Mouse (Mus musculus) midbrain, embryonic 14.5 days (tissue): ENCODE data around the gene Cyfip2. TPM values are rescaled to one million over a fixed set of nuclear protein-coding genes. Genes with fewer than 3 reads are reported as not detected.
A peak's percentile ranks its signal among the peaks of the same experiment; 100 is the strongest.

Source experiments
- ATAC-seq: fragments of 200-750 bp; cut with Nextera tagmentation; 2 replicates; pipeline ENCODE4 v1.8.0; 2017; ENCODE audit warnings: moderate number of reproducible peaks, moderate library complexity; ENCODE audit not compliant: low FRiP score, low TSS enrichment
- DNase-seq: peaks from one replicate; pipeline ENCODE4 v3.0.0-alpha.2; 2015
- H3K27ac ChIP-seq: fragments of 300-500 bp; sonication (generic); replicated peaks from 2 replicates; pipeline ENCODE4 v1.5.1; 2014; ENCODE audit warnings: mild to moderate bottlenecking, low read depth, low read length, moderate library complexity
- H3K27me3 ChIP-seq: fragments of 300-500 bp; sonication (generic); 2 replicates; pipeline ENCODE4 v1.6.1; 2014; ENCODE audit warnings: low read length, control low read depth, mixed read lengths; ENCODE audit not compliant: control insufficient read depth, insufficient read depth
- H3K36me3 ChIP-seq: fragments of 300-500 bp; sonication (generic); 2 replicates; pipeline ENCODE4 v1.6.1; 2014; ENCODE audit warnings: low read length, control low read depth; ENCODE audit not compliant: control insufficient read depth, insufficient read depth
- H3K4me1 ChIP-seq: fragments of 300-500 bp; sonication (generic); 2 replicates; pipeline ENCODE4 v1.6.1; 2014; ENCODE audit warnings: mild to moderate bottlenecking, antibody characterized with exemption, low read length, control low read depth; ENCODE audit not compliant: control insufficient read depth, insufficient read depth
- H3K4me2 ChIP-seq: fragments of 300-500 bp; sonication (generic); 2 replicates; pipeline ENCODE4 v1.6.1; 2014; ENCODE audit warnings: mild to moderate bottlenecking, low read length, moderate library complexity
- H3K4me3 ChIP-seq: fragments of 300-500 bp; sonication (generic); replicated peaks from 2 replicates; pipeline ENCODE4 v1.5.1; 2014; ENCODE audit warnings: low read depth, low read length
- H3K9ac ChIP-seq: fragments of 300-500 bp; sonication (generic); replicated peaks from 2 replicates; pipeline ENCODE4 v1.6.1; 2014; ENCODE audit warnings: mild to moderate bottlenecking, low read length, moderate library complexity
- H3K9me3 ChIP-seq: fragments of 300-500 bp; sonication (generic); 2 replicates; pipeline ENCODE4 v1.6.1; 2016; ENCODE audit warnings: low read length, control low read depth, mixed read lengths; ENCODE audit not compliant: control insufficient read depth
- WGBS: fragments of 180-500 bp; shearing (Covaris S2); extraction: QIAGEN DNeasy Blood & Tissue Kit; methylation state at CpG from one replicate; pipeline ENCODE4 v1.1.7; 2014; 5-methylcytosine and 5-hydroxymethylcytosine counted together
- microRNA-seq: library from miRNA; unstranded; fragments of <30 nt; microRNA quantifications from one replicate; pipeline ENCODE4, GENCODE M21; 2016
- polyA plus RNA-seq: library from polyadenylated mRNA; unstranded; fragments of >200 nt; fragmentation: Nextera tagmentation; extraction: Ambion mirVana; gene quantifications from 2 replicates; pipeline ENCODE4 v1.2.1, GENCODE M21; 2014

Cyfip2 gene
- polyA plus RNA-seq, 1 experiment from 2014 or later: 112 TPM

DNA sequence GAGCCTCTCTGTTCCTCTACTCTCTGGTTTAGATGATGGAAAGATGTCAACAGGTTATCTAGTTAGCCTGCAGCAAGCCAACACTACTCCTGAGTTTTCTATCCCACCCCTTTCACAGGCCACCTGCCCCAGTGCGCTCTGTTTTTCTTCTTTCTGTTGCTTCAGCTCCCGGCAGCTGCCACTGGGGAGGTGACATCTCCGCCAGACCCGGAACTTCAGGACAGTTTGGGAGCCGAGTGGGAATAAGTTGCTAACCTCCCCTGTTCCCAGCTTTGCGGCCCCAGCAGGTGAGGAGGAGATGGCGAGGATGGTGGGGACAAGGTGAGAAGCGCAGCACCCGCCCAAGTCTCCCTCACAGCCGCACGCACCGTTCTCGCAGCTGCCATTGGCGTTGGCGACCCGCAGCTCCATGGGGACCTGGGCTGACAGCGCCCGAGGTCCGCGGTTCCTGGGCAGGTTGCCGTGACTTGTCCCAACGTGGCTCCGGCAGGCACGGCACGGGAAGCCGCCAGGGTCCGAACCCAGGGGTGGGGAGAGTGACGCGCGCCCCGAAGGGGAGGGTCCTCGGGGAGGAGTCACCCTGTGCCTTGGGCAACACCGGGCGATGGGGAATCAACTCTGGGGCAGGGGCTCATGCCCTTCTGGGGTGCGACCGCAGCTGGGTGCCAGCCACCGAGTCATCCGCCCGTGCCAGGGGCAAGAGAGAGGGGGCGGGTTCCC, 146.6 kb downstream of the Cyfip2 start, which contains the start of gene Nipal4:
Gene Nipal4, minus strand, starts transcription at position 643 of the 720 bp plus-strand sequence.
- Histone ChIP-seq H3K27me3 (no peaks in the 10 kb centered on the region; the same call in 1 of the 2 replicates), H3K4me3 (peak within 1 kb of the TSS; percentile 42), H3K4me1 (peaks cover 8% of the 10 kb centered on the region; the same call in 1 of the 2 replicates), H3K36me3 (no peaks in the 10 kb centered on the region), H3K27ac (no peak within 1 kb of the TSS), H3K4me2 (peak within 1 kb of the TSS; percentile 84), H3K9me3 (no peaks in the 10 kb centered on the region), H3K9ac (peak within 1 kb of the TSS; percentile 54)
- WGBS: 2% methylated on average over 40 of the region's 40 CpGs
- ATAC-seq: no peak
- DNase-seq: peak; percentile 44

DNA sequence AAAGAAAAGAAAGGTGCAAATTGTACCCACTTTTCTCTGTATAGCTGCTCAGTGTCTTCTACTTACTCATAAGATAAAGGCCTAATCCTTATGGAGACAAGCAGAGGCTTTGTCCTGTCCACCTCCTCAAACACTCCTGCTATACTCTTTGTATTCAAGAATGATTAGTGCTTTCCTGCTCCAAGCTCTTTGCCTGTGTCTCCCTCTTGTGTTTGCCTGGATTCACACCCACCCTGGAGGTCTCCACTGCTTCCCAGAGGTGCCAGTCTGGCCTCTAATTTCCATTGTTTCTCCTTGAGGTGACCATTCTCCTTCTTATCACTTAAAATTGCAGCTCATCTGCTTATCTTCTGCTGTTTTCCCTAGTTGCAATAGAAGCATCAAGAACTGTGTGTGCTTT, 155.2 kb downstream of the Cyfip2 start:
- Histone ChIP-seq H3K36me3 (no peaks in the 10 kb centered on the region), H3K4me3 (no peak overlapping the region), H3K27ac (no peak overlapping the region), H3K27me3 (no peaks in the 10 kb centered on the region), H3K9ac (no peak overlapping the region), H3K9me3 (no peaks in the 10 kb centered on the region), H3K4me2 (no peak overlapping the region), H3K4me1 (no peaks in the 10 kb centered on the region)
- no peak for ATAC-seq
- no peak for DNase-seq

DNA sequence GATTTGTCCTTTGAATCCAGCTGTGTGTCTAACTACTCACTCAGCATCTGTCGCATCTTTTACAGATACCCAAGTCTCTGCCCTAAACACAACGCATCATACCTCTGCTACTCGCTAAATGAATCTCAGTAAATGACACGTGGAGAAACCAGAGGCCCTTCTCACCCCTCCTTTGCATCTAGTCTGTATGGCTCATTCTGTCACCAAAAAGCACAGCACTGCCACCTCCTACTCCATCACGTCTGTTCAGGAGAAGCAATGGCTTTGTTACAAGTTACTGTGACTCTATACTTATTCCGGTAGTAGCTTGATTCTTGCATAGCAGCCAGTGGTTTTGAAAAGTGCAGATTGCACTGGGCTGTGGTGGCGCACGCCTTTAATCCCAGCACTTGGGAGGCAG, 155.7 kb downstream of the Cyfip2 start:
- no peak overlapping the region for H3K4me2 ChIP-seq
- 88% methylated on average over 8 of the region's 8 CpGs for WGBS
- no peaks in the 10 kb centered on the region for H3K36me3 ChIP-seq
- DNase-seq: no peak
- no peak for ATAC-seq
- no peaks in the 10 kb centered on the region for H3K4me1 ChIP-seq
- no peaks in the 10 kb centered on the region for H3K27me3 ChIP-seq
- H3K4me3 ChIP-seq: no peak overlapping the region
- no peak overlapping the region for H3K27ac ChIP-seq
- H3K9me3 ChIP-seq: no peaks in the 10 kb centered on the region
- H3K9ac ChIP-seq: no peak overlapping the region

DNA sequence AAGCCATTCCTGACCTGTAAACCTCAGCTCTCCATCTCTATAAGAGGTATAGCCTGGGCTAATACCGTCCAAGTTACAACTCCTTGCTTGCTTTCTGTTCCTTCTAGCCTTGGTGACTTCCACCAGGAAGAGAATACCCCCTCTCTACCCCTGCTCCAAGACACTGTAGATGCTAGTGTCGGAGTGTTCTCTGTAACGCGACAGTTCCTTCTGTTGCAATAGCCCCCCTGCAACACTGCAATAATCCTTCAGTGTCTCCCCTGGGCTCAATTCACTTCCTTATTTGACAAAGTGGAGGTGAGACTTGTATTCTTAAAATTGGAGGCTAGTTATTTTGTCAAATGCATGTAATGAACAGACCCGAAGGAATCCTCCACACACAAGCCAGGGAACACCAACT, 166.0 kb downstream of the Cyfip2 start:
- Histone ChIP-seq H3K9ac (no peak overlapping the region), H3K27me3 (no peaks in the 10 kb centered on the region), H3K4me2 (no peak overlapping the region), H3K4me1 (no peaks in the 10 kb centered on the region), H3K9me3 (no peaks in the 10 kb centered on the region), H3K27ac (no peak overlapping the region), H3K36me3 (peaks cover 24% of the 10 kb centered on the region), H3K4me3 (no peak overlapping the region)
- no peak for ATAC-seq
- 96% methylated on average over 5 of the region's 5 CpGs for WGBS
- no peak for DNase-seq

DNA sequence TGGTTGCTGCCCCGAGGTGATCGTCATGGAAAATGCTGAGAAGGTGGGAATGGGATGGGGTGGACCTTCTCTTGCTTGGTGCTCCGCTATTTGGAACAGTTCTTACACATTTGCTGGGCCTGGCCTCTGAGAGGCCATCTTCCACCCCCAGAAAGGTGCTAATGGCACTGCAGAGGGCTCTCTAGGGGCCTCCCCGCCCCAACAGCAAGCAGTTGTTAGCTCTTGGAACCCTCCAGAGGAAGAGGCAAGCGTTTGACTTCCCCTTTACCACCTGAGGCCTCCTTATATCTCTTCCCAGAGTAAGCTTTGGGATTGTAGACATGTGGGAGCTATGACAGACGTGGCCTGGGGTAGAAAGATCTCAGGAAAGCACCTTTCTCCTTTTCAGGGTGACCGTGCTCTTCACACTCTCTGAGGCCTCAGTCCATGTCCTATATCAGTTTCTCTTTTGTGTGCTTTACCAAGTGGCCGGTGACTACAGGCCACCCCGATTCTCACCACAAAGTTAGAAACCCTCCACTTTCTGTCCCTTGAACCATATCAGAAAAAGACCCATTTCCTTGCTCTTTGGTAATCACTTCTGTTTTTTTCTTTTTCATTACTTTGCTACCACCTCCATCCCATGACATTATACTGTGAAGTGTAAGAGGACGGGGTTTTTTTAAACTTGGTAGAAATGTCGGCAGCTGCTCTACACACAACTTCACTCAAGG, 167.3 kb downstream of the Cyfip2 start:
- no peak for DNase-seq
- Histone ChIP-seq H3K27me3 (no peaks in the 10 kb centered on the region), H3K4me3 (no peak overlapping the region), H3K36me3 (peaks cover 37% of the 10 kb centered on the region), H3K9me3 (no peaks in the 10 kb centered on the region), H3K27ac (no peak overlapping the region), H3K9ac (no peak overlapping the region), H3K4me2 (no peak overlapping the region), H3K4me1 (no peaks in the 10 kb centered on the region)
- 89% methylated on average over 11 of the region's 11 CpGs for WGBS
- no peak for ATAC-seq

Small RNA genes lying within 50 kb of the gene (microRNA-seq; reads per million reads assigned to microRNA genes)
- not detected for gene Mir7239

Other genes with a start within 250 kb of the Cyfip2 start
- 0.72 TPM in 1 of 2 replicates, not detected in the other for gene Nipal4, start 146.4 kb downstream of the Cyfip2 start, polyA plus RNA-seq
- 7.9 and 8.7 TPM in 2 replicates for gene Fndc9, start 77.3 kb downstream of the Cyfip2 start, polyA plus RNA-seq
- gene Itk, start 76.7 kb upstream of the Cyfip2 start, polyA plus RNA-seq: not detected in 2 replicates
- gene Fam71b, start 83.7 kb upstream of the Cyfip2 start, polyA plus RNA-seq: not detected in 2 replicates
- 68.3 and 74.3 TPM in 2 replicates for gene Med7, start 124.1 kb upstream of the Cyfip2 start, polyA plus RNA-seq
- 0.18 TPM in 1 of 2 replicates, not detected in the other for gene Havcr2, start 142.1 kb upstream of the Cyfip2 start, polyA plus RNA-seq
- not detected in 2 replicates for gene Gm12169, start 211.4 kb upstream of the Cyfip2 start, polyA plus RNA-seq